Mouse (Mus musculus) forebrain, embryonic 16.5 days (tissue): ENCODE results near the gene Cyp17a1. TPM values are rescaled to one million over a fixed set of nuclear protein-coding genes. Genes with fewer than 3 reads are reported as not detected.
A peak's percentile ranks its signal among the peaks of the same experiment; 100 is the strongest.

Experiments used
- ATAC-seq: fragments of 200-750 bp; cut with Nextera tagmentation; 2 replicates; pipeline ENCODE4 v1.8.0; 2017; ENCODE audit warnings: mild to moderate bottlenecking, moderate library complexity
- H3K27ac ChIP-seq: fragments of 300-500 bp; sonication (generic); 2 replicates; pipeline ENCODE4 v1.5.1; 2014; ENCODE audit warnings: low read length, control low read depth
- H3K27me3 ChIP-seq: fragments of 300-500 bp; sonication (generic); replicated peaks from 2 replicates; pipeline ENCODE4 v1.6.1; 2014; ENCODE audit warnings: low read length; ENCODE audit not compliant: control insufficient read depth, insufficient read depth
- H3K36me3 ChIP-seq: fragments of 300-500 bp; sonication (generic); 2 replicates; pipeline ENCODE4 v1.6.1; 2014; ENCODE audit not compliant: control insufficient read depth, insufficient read depth
- H3K4me1 ChIP-seq: fragments of 300-500 bp; sonication (generic); replicated peaks from 2 replicates; pipeline ENCODE4 v1.6.1; 2014; ENCODE audit warnings: low read length; ENCODE audit not compliant: control insufficient read depth, insufficient read depth
- H3K4me2 ChIP-seq: fragments of 300-500 bp; sonication (generic); 2 replicates; pipeline ENCODE4 v1.6.1; 2014; ENCODE audit warnings: mild to moderate bottlenecking, low read length, control low read depth
- H3K4me3 ChIP-seq: fragments of 300-500 bp; sonication (generic); replicated peaks from 2 replicates; pipeline ENCODE4 v1.5.1; 2014; ENCODE audit warnings: mild to moderate bottlenecking, low read length, control low read depth
- H3K9ac ChIP-seq: fragments of 300-500 bp; sonication (generic); replicated peaks from 2 replicates; pipeline ENCODE4 v1.6.1; 2014; ENCODE audit warnings: low read depth, low read length, control low read depth
- H3K9me3 ChIP-seq: fragments of 300-500 bp; sonication (generic); 2 replicates; pipeline ENCODE4 v1.6.1; 2016; ENCODE audit warnings: low read length; ENCODE audit not compliant: control insufficient read depth
- whole genome bisulfite sequencing: fragments of 180-500 bp; shearing (Covaris S2); extraction: QIAGEN DNeasy Blood & Tissue Kit; methylation state at CpG from one replicate; pipeline ENCODE4 v1.1.7; 2014; 5-methylcytosine and 5-hydroxymethylcytosine counted together
- polyA plus RNA-seq: library from polyadenylated mRNA; unstranded; fragments of >200 nt; fragmentation: Nextera tagmentation; extraction: Ambion mirVana; gene quantifications from 2 replicates; pipeline ENCODE4 v1.2.1, GENCODE M21; 2015

Gene Cyp17a1
- polyA plus RNA-seq, 1 experiment from 2014 or later = 0.33 TPM

GRCm38 (mm10) chr19:46701156-46701555, 28.2 kb upstream of the Cyp17a1 start:
- Histone ChIP-seq H3K27ac (no peak overlapping the region), H3K9me3 (no peaks in the 10 kb centered on the region), H3K4me3 (no peak overlapping the region), H3K4me2 (no peak overlapping the region), H3K36me3 (no peaks in the 10 kb centered on the region), H3K4me1 (no peaks in the 10 kb centered on the region), H3K27me3 (no peaks in the 10 kb centered on the region), H3K9ac (no peak overlapping the region)
- ATAC-seq = no peak
- WGBS = 93% methylated on average over 9 of the region's 9 CpGs

- H3K9me3 ChIP-seq = no peaks in the 10 kb centered on the region
- no peak for ATAC-seq
- H3K4me1 ChIP-seq = no peaks in the 10 kb centered on the region
- H3K27ac ChIP-seq = no peak overlapping the region
- H3K4me3 ChIP-seq = no peak overlapping the region
- H3K27me3 ChIP-seq = no peaks in the 10 kb centered on the region
- H3K36me3 ChIP-seq = no peaks in the 10 kb centered on the region
- no peak overlapping the region for H3K9ac ChIP-seq
- WGBS = 84% methylated on average over 10 of the region's 10 CpGs
- H3K4me2 ChIP-seq = no peak overlapping the region
These were observed 26.1 kb upstream of the Cyp17a1 start for GRCm38 (mm10) chr19:46699011-46699481.

- Histone ChIP-seq H3K27me3 (no peaks in the 10 kb centered on the region), H3K4me1 (no peaks in the 10 kb centered on the region), H3K36me3 (no peaks in the 10 kb centered on the region), H3K9me3 (no peaks in the 10 kb centered on the region), H3K9ac (no peak overlapping the region), H3K27ac (no peak overlapping the region), H3K4me2 (no peak overlapping the region), H3K4me3 (no peak overlapping the region)
- WGBS = 48% methylated on average over 19 of the region's 19 CpGs
- ATAC-seq = no peak
These were observed 25.0 kb upstream of the Cyp17a1 start for GRCm38 (mm10) chr19:46697840-46698517.

GRCm38 (mm10) chr19:46696943-46697342, 24.0 kb upstream of the Cyp17a1 start:
- no peak overlapping the region for H3K9ac ChIP-seq
- H3K27me3 ChIP-seq = no peaks in the 10 kb centered on the region
- no peak overlapping the region for H3K4me2 ChIP-seq
- H3K9me3 ChIP-seq = no peaks in the 10 kb centered on the region
- WGBS = 78% methylated on average over 7 of the region's 7 CpGs
- no peak overlapping the region for H3K4me3 ChIP-seq
- no peaks in the 10 kb centered on the region for H3K4me1 ChIP-seq
- no peaks in the 10 kb centered on the region for H3K36me3 ChIP-seq
- ATAC-seq = no peak
- H3K27ac ChIP-seq = no peak overlapping the region

GRCm38 (mm10) chr19:46696482-46696881, 23.5 kb upstream of the Cyp17a1 start:
- H3K4me3 ChIP-seq = no peak overlapping the region
- ATAC-seq = no peak
- H3K27ac ChIP-seq = no peak overlapping the region
- no peaks in the 10 kb centered on the region for H3K36me3 ChIP-seq
- H3K4me2 ChIP-seq = no peak overlapping the region
- H3K9me3 ChIP-seq = no peaks in the 10 kb centered on the region
- WGBS = 90% methylated on average over 8 of the region's 8 CpGs
- H3K27me3 ChIP-seq = no peaks in the 10 kb centered on the region
- no peaks in the 10 kb centered on the region for H3K4me1 ChIP-seq
- H3K9ac ChIP-seq = no peak overlapping the region

GRCm38 (mm10) chr19:46693146-46693545, 20.2 kb upstream of the Cyp17a1 start:
- no peak overlapping the region for H3K4me2 ChIP-seq
- no peak overlapping the region for H3K27ac ChIP-seq
- 86% methylated on average over 4 of the region's 4 CpGs for WGBS
- H3K9me3 ChIP-seq = no peaks in the 10 kb centered on the region
- H3K36me3 ChIP-seq = no peaks in the 10 kb centered on the region
- H3K9ac ChIP-seq = no peak overlapping the region
- H3K4me3 ChIP-seq = no peak overlapping the region
- no peak for ATAC-seq
- peaks cover 9% of the 10 kb centered on the region for H3K4me1 ChIP-seq
- H3K27me3 ChIP-seq = no peaks in the 10 kb centered on the region

GRCm38 (mm10) chr19:46691078-46691477, 18.1 kb upstream of the Cyp17a1 start:
- Histone ChIP-seq H3K27ac (no peak overlapping the region), H3K4me3 (no peak overlapping the region), H3K9me3 (no peaks in the 10 kb centered on the region), H3K9ac (no peak overlapping the region), H3K36me3 (no peaks in the 10 kb centered on the region), H3K27me3 (no peaks in the 10 kb centered on the region), H3K4me1 (peaks cover 9% of the 10 kb centered on the region), H3K4me2 (no peak overlapping the region)
- no peak for ATAC-seq
- WGBS = 81% methylated on average over 2 of the region's 2 CpGs

GRCm38 (mm10) chr19:46690387-46690786, 17.4 kb upstream of the Cyp17a1 start:
- peak overlapping the region; percentile 84 for H3K4me3 ChIP-seq
- H3K27ac ChIP-seq = peak overlapping the region; percentile 84
- H3K9me3 ChIP-seq = no peaks in the 10 kb centered on the region
- peak overlapping the region; percentile 96 for H3K9ac ChIP-seq
- H3K4me1 ChIP-seq = peaks cover 9% of the 10 kb centered on the region
- peak; percentile 19 for ATAC-seq
- peak overlapping the region; percentile 75 for H3K4me2 ChIP-seq
- no peaks in the 10 kb centered on the region for H3K27me3 ChIP-seq
- WGBS = 69% methylated on average over 11 of the region's 11 CpGs
- H3K36me3 ChIP-seq = no peaks in the 10 kb centered on the region

GRCm38 (mm10) chr19:46689460-46690372, 16.7 kb upstream of the Cyp17a1 start, which contains the start of gene Borcs7:
Gene Borcs7, plus strand, starts transcription at chr19:46689906.
- 2% methylated on average over 44 of the region's 44 CpGs for WGBS
- peak within 1 kb of the TSS; percentile 84 for H3K27ac ChIP-seq

More at GRCm38 (mm10) chr19:46689460-46690372, 16.7 kb upstream of the Cyp17a1 start, which contains the start of gene Borcs7:
- Histone ChIP-seq H3K36me3 (no peaks in the 10 kb centered on the region), H3K27me3 (no peaks in the 10 kb centered on the region), H3K9me3 (no peaks in the 10 kb centered on the region), H3K4me1 (peaks cover 9% of the 10 kb centered on the region), H3K4me2 (peak within 1 kb of the TSS; percentile 75), H3K4me3 (peak within 1 kb of the TSS; percentile 84), H3K9ac (peak within 1 kb of the TSS; percentile 96)
- peak; percentile 98 for ATAC-seq
